Mouse (Mus musculus) spleen, postnatal 10 days (tissue): ENCODE results near the gene Tmem135.

ENCODE experiments used
- DNase-seq, 2 experiments: peaks; one replicate each; pipeline ENCODE4 v3.0.0; 2021 to 2022; ENCODE audit warnings: low spot score in 2 of 2

Gene Tmem135

GRCm38 (mm10) chr7:89251880-89252453 is 152.1 kb downstream of the Tmem135 start:
- no peak for DNase-seq

GRCm38 (mm10) chr7:89248135-89248850 is 155.7 kb downstream of the Tmem135 start:
- DNase-seq, result peak in 1 of 2 experiments; percentile 27

GRCm38 (mm10) chr7:89247012-89247710 is 156.9 kb downstream of the Tmem135 start:
- no peak for DNase-seq

- no peak for DNase-seq
Observed at GRCm38 (mm10) chr7:89242565-89242964, 161.5 kb downstream of the Tmem135 start.

GRCm38 (mm10) chr7:89242143-89242542 is 161.9 kb downstream of the Tmem135 start:
- DNase-seq, result no peak

- DNase-seq, result no peak
Observed at GRCm38 (mm10) chr7:89239592-89239991, 164.4 kb downstream of the Tmem135 start.

- no peak for DNase-seq
Observed at GRCm38 (mm10) chr7:89236592-89236991, 167.4 kb downstream of the Tmem135 start.

- no peak for DNase-seq
Observed at GRCm38 (mm10) chr7:89235974-89236507, 168.0 kb downstream of the Tmem135 start.

GRCm38 (mm10) chr7:89232499-89233145 is 171.4 kb downstream of the Tmem135 start:
- DNase-seq, result no peak

- DNase-seq, result no peak
Observed at GRCm38 (mm10) chr7:89231200-89231790, 172.7 kb downstream of the Tmem135 start.

- DNase-seq, result no peak
Observed at GRCm38 (mm10) chr7:89222609-89223008, 181.4 kb downstream of the Tmem135 start.

GRCm38 (mm10) chr7:89216628-89217027 is 187.4 kb downstream of the Tmem135 start:
- DNase-seq, result no peak

GRCm38 (mm10) chr7:89216118-89216517 is 187.9 kb downstream of the Tmem135 start:
- DNase-seq, result no peak

- DNase-seq, result peak in 1 of 2 experiments; percentile 21
Observed at GRCm38 (mm10) chr7:89215714-89216113, 188.3 kb downstream of the Tmem135 start.

- no peak for DNase-seq
Observed at GRCm38 (mm10) chr7:89210506-89210905, 193.5 kb downstream of the Tmem135 start.

- no peak for DNase-seq
Observed at GRCm38 (mm10) chr7:89206165-89206564, 197.9 kb downstream of the Tmem135 start.

- DNase-seq, result no peak
Observed at GRCm38 (mm10) chr7:89205402-89205801, 198.6 kb downstream of the Tmem135 start.

- DNase-seq, result no peak
Observed at GRCm38 (mm10) chr7:89203144-89203543, 200.9 kb downstream of the Tmem135 start.

GRCm38 (mm10) chr7:89201954-89202353 is 202.1 kb downstream of the Tmem135 start:
- DNase-seq, result no peak

GRCm38 (mm10) chr7:89198499-89198898 is 205.5 kb downstream of the Tmem135 start:
- DNase-seq, result no peak

GRCm38 (mm10) chr7:89193459-89193858 is 210.6 kb downstream of the Tmem135 start:
- no peak for DNase-seq

- no peak for DNase-seq
Observed at GRCm38 (mm10) chr7:89183928-89184327, 220.1 kb downstream of the Tmem135 start.
